In the genomic region with DNA sequence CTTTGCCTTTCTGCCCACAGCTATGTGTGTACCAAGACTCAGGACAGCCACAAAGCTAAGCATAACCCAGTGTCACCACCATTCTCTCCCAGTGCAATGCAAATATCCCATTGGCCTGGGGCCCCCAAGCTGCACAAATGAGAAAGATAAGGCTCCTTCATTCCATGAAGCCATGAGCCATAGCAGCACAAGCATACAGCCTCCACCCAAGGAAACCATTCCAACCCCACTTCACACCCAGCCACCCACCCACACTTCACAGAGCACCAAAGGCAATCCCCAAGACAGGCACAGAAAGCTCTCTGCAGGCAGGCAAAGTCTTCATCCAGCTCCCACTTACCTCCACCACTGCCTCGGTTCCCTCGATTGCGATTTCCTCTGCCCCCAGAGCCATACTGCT, we compare ENCODE assay signal across 14 mouse cellular contexts. TPM values are rescaled to one million over a fixed set of nuclear protein-coding genes. Genes with fewer than 3 reads are reported as not detected.
DNase-seq lines count a peak whose midpoint lies in the region; ATAC-seq and TF ChIP-seq lines count a peak whose summit lies in the region.
"Had no signal": no experiment of that assay in that cellular context is flagged by ENCODE, and none has a peak within 500 bp of the region (broad histone marks: within the 10 kb centered on the region; RNA-seq: fewer than 3 reads in every experiment).

No protein-coding gene starts in this region.

- no peaks in the 10 kb centered on the region for H3K27me3 ChIP-seq in heart, embryonic 11.5 days (ENCODE audit: control insufficient read depth, insufficient read depth, low read length)
- no peaks in the 10 kb centered on the region for H3K27me3 ChIP-seq in liver, embryonic 14.5 days (ENCODE audit: control insufficient read depth, insufficient read depth, low read length)
- no peaks in the 10 kb centered on the region for H3K27me3 ChIP-seq in liver, postnatal 0 days (ENCODE audit: insufficient read depth, low read length)
- H3K27me3 ChIP-seq in E14TG2a.4 (ENCODE audit: insufficient read depth, low read length) = no peaks in the 10 kb centered on the region
- no peaks in the 10 kb centered on the region for H3K27me3 ChIP-seq in embryonic facial prominence, embryonic 13.5 days

- H3K4me2 ChIP-seq in heart, embryonic 11.5 days = no peak overlapping the region
- H3K4me2 ChIP-seq in liver, embryonic 14.5 days (ENCODE audit: low read depth) = no peak overlapping the region
- no peak overlapping the region for H3K4me2 ChIP-seq in liver, postnatal 0 days (ENCODE audit: low read depth, low read length)
- H3K4me2 ChIP-seq in embryonic facial prominence, embryonic 13.5 days = 0 out of 2 replicates have a peak overlapping the region, but pooled peaks have one; percentile 9

- no peak for DNase-seq in heart, adult 9 months (ENCODE audit: low spot score in 2 of 2)
- no peak for DNase-seq in liver, embryonic 14.5 days (ENCODE audit: low read depth in 3 of 3, low spot score in 3 of 3)
- DNase-seq in liver, postnatal 0 days = no peak
- DNase-seq in right cerebral cortex, postnatal 36 days (ENCODE audit: low spot score in 2 of 2) = no peak
- DNase-seq: cerebellum, adult 11 months; heart, adult 11 months; kidney, adult 18-20 months; lung, postnatal 14 days; right cerebral cortex, adult 18-20 months had no signal

- H3K4me1 ChIP-seq in heart, embryonic 11.5 days (ENCODE audit: control insufficient read depth, insufficient read depth, low read length) = peaks cover 11% of the 10 kb centered on the region
- peaks cover 1 to 6% of the 10 kb centered on the region in 2 experiments for H3K4me1 ChIP-seq in liver, embryonic 14.5 days (replicated peaks; ENCODE audit: control insufficient read depth in 2 of 2, insufficient read depth in 2 of 2, low read length in 1 of 2)
- peaks cover 15% of the 10 kb centered on the region for H3K4me1 ChIP-seq in liver, postnatal 0 days (ENCODE audit: insufficient read depth)
- H3K4me1 ChIP-seq in E14TG2a.4 (replicated peaks; ENCODE audit: low read depth, low read length) = peaks cover 82% of the 10 kb centered on the region
- peaks cover 36% of the 10 kb centered on the region for H3K4me1 ChIP-seq in embryonic facial prominence, embryonic 13.5 days

- H3K9ac ChIP-seq in heart, embryonic 11.5 days (ENCODE audit: low read depth, low read length) = no peak overlapping the region
- peak overlapping the region; percentile 3; the same call in 1 of the 2 replicates for H3K9ac ChIP-seq in liver, embryonic 14.5 days (replicated peaks)
- no peak overlapping the region for H3K9ac ChIP-seq in liver, postnatal 0 days (replicated peaks)
- H3K9ac ChIP-seq in embryonic facial prominence, embryonic 13.5 days = peak overlapping the region; percentile 27; the same call in 1 of the 2 replicates

- no peak for ATAC-seq in heart, embryonic 11.5 days (replicated peaks; ENCODE audit: insufficient number of reproducible peaks, low FRiP score, low TSS enrichment)
- no peak for ATAC-seq in liver, embryonic 14.5 days (ENCODE audit: insufficient read depth)
- ATAC-seq in liver, postnatal 0 days = no peak
- no peak for ATAC-seq in embryonic facial prominence, embryonic 13.5 days (ENCODE audit: insufficient number of reproducible peaks, insufficient read depth, low FRiP score, low TSS enrichment, low read depth)
- ATAC-seq: activated CD4-positive, CD25-positive, alpha-beta regulatory T cell, adult 4 months had no signal

- 85% methylated on average over 3 of the region's 3 CpGs for WGBS in heart, embryonic 11.5 days (ENCODE audit: insufficient replicate concordance)
- 78% methylated on average over 3 of the region's 3 CpGs for WGBS in liver, embryonic 14.5 days (ENCODE audit: insufficient replicate concordance)
- WGBS in liver, postnatal 0 days (ENCODE audit: insufficient replicate concordance) = 82% methylated on average over 3 of the region's 3 CpGs
- 93% methylated on average over 3 of the region's 3 CpGs for WGBS in embryonic facial prominence, embryonic 13.5 days

- 0 out of 2 replicates have a peak overlapping the region, but pooled peaks have one; percentile 1 for H3K4me3 ChIP-seq in heart, embryonic 11.5 days (ENCODE audit: low read depth, low read length)
- no peak overlapping the region for H3K4me3 ChIP-seq in liver, embryonic 14.5 days (ENCODE audit: insufficient read depth in 1 of 2, low read depth in 2 of 2, low read length in 2 of 2)
- no peak overlapping the region for H3K4me3 ChIP-seq in liver, postnatal 0 days (ENCODE audit: low read depth, low read length)
- peak overlapping the region; percentile 96 for H3K4me3 ChIP-seq in E14TG2a.4 (replicated peaks; ENCODE audit: low read length)
- no peak overlapping the region for H3K4me3 ChIP-seq in embryonic facial prominence, embryonic 13.5 days
- H3K4me3 ChIP-seq: left cerebral cortex, adult 2 months had no signal

- no peak for TF ChIP-seq CTCF in liver, embryonic 14.5 days (IDR thresholded peaks at IDR 0.05; ENCODE audit: low read depth)
- TF ChIP-seq CTCF in liver, postnatal 0 days (IDR thresholded peaks at IDR 0.05; ENCODE audit: low read depth) = no peak
- no peak for TF ChIP-seq CTCF in E14TG2a.4 (conservative IDR thresholded peaks at IDR 0.05; ENCODE audit: low read length)

- H3K36me3 ChIP-seq in heart, embryonic 11.5 days (ENCODE audit: control insufficient read depth, insufficient read depth, low read length) = peaks cover 60% of the 10 kb centered on the region
- H3K36me3 ChIP-seq in liver, embryonic 14.5 days (replicated peaks; ENCODE audit: control insufficient read depth, insufficient read depth, low read depth) = peaks cover 84% of the 10 kb centered on the region
- peaks cover 81% of the 10 kb centered on the region for H3K36me3 ChIP-seq in liver, postnatal 0 days (replicated peaks; ENCODE audit: insufficient read depth, low read length)
- H3K36me3 ChIP-seq in E14TG2a.4 (ENCODE audit: insufficient read depth, low read length) = peaks cover 85% of the 10 kb centered on the region
- peaks cover 81% of the 10 kb centered on the region for H3K36me3 ChIP-seq in embryonic facial prominence, embryonic 13.5 days

- H3K27ac ChIP-seq in heart, embryonic 11.5 days (ENCODE audit: low read depth, low read length) = no peak overlapping the region
- H3K27ac ChIP-seq in liver, embryonic 14.5 days = no peak overlapping the region
- H3K27ac ChIP-seq in liver, postnatal 0 days (ENCODE audit: low read depth) = no peak overlapping the region
- H3K27ac ChIP-seq in embryonic facial prominence, embryonic 13.5 days = no peak overlapping the region
- H3K27ac ChIP-seq: left cerebral cortex, adult 2 months had no signal

- no peaks in the 10 kb centered on the region for H3K9me3 ChIP-seq in heart, embryonic 11.5 days (replicated peaks; ENCODE audit: control insufficient read depth, low read length)
- H3K9me3 ChIP-seq in liver, embryonic 14.5 days (ENCODE audit: control insufficient read depth, low read length) = no peaks in the 10 kb centered on the region
- no peaks in the 10 kb centered on the region for H3K9me3 ChIP-seq in liver, postnatal 0 days (ENCODE audit: low read length)
- no peaks in the 10 kb centered on the region for H3K9me3 ChIP-seq in E14TG2a.4 (ENCODE audit: low read length)
- H3K9me3 ChIP-seq in embryonic facial prominence, embryonic 13.5 days = no peaks in the 10 kb centered on the region

- TF ChIP-seq EP300 in liver, embryonic 14.5 days (IDR thresholded peaks at IDR 0.05; ENCODE audit: low read depth) = no peak
- TF ChIP-seq EP300 in liver, postnatal 0 days (IDR thresholded peaks at IDR 0.05; ENCODE audit: low read depth) = no peak

RNA-seq across cellular contexts. Expression of gene Hnrnpab, which starts 4.4 kb away (rescaled TPM):
- 362 and 384 TPM in 2 replicates for polyA plus RNA-seq in heart, embryonic 11.5 days (2014; fragmentation: Nextera tagmentation; extraction: Ambion mirVana)
- polyA plus RNA-seq in liver, embryonic 14.5 days (2012; rRNA removed) = 215 and 260 TPM in 2 replicates
- 220 and 252 TPM in 2 replicates for polyA plus RNA-seq in liver, embryonic 14.5 days (2014; fragmentation: Nextera tagmentation; extraction: Ambion mirVana)
- 114 and 130 TPM in 2 replicates for polyA plus RNA-seq in liver, postnatal 0 days (2015; fragmentation: Nextera tagmentation; extraction: Ambion mirVana)
- 458 and 524 TPM in 2 replicates for polyA plus RNA-seq in embryonic facial prominence, embryonic 13.5 days (2015; fragmentation: Nextera tagmentation; extraction: Ambion mirVana)

RNA-seq across cellular contexts. Expression of gene Nhp2, which starts 17.3 kb away (rescaled TPM):
- polyA plus RNA-seq in heart, embryonic 11.5 days (2014; fragmentation: Nextera tagmentation; extraction: Ambion mirVana) = 114 and 131 TPM in 2 replicates
- 64.1 and 78.3 TPM in 2 replicates for polyA plus RNA-seq in liver, embryonic 14.5 days (2012; rRNA removed)
- polyA plus RNA-seq in liver, embryonic 14.5 days (2014; fragmentation: Nextera tagmentation; extraction: Ambion mirVana) = 136 and 144 TPM in 2 replicates
- polyA plus RNA-seq in liver, postnatal 0 days (2015; fragmentation: Nextera tagmentation; extraction: Ambion mirVana) = 70.1 and 76.2 TPM in 2 replicates
- polyA plus RNA-seq in embryonic facial prominence, embryonic 13.5 days (2015; fragmentation: Nextera tagmentation; extraction: Ambion mirVana) = 135 and 151 TPM in 2 replicates

RNA-seq across cellular contexts. Expression of gene Phykpl, which starts 17.7 kb away (rescaled TPM):
- 14.4 and 14.9 TPM in 2 replicates for polyA plus RNA-seq in heart, embryonic 11.5 days (2014; fragmentation: Nextera tagmentation; extraction: Ambion mirVana)
- 7.3 and 10.1 TPM in 2 replicates for polyA plus RNA-seq in liver, embryonic 14.5 days (2012; rRNA removed)
- 10.7 TPM in 2 replicates for polyA plus RNA-seq in liver, embryonic 14.5 days (2014; fragmentation: Nextera tagmentation; extraction: Ambion mirVana)
- 14.5 TPM in 2 replicates for polyA plus RNA-seq in liver, postnatal 0 days (2015; fragmentation: Nextera tagmentation; extraction: Ambion mirVana)
- 19.0 and 21.3 TPM in 2 replicates for polyA plus RNA-seq in embryonic facial prominence, embryonic 13.5 days (2015; fragmentation: Nextera tagmentation; extraction: Ambion mirVana)

RNA-seq across cellular contexts. Expression of gene Rmnd5b, which starts 33.4 kb away (rescaled TPM):
- polyA plus RNA-seq in heart, embryonic 11.5 days (2014; fragmentation: Nextera tagmentation; extraction: Ambion mirVana) = 29.7 and 32.2 TPM in 2 replicates
- 15.2 and 15.6 TPM in 2 replicates for polyA plus RNA-seq in liver, embryonic 14.5 days (2012; rRNA removed)
- polyA plus RNA-seq in liver, embryonic 14.5 days (2014; fragmentation: Nextera tagmentation; extraction: Ambion mirVana) = 19.0 and 20.5 TPM in 2 replicates
- polyA plus RNA-seq in liver, postnatal 0 days (2015; fragmentation: Nextera tagmentation; extraction: Ambion mirVana) = 13.0 and 16.0 TPM in 2 replicates
- polyA plus RNA-seq in embryonic facial prominence, embryonic 13.5 days (2015; fragmentation: Nextera tagmentation; extraction: Ambion mirVana) = 49.3 and 49.9 TPM in 2 replicates

RNA-seq across cellular contexts. Expression of gene N4bp3, which starts 48.4 kb away (rescaled TPM):
- polyA plus RNA-seq in heart, embryonic 11.5 days (2014; fragmentation: Nextera tagmentation; extraction: Ambion mirVana) = 4.2 and 6.4 TPM in 2 replicates
- 1.2 TPM in 2 replicates for polyA plus RNA-seq in liver, embryonic 14.5 days (2012; rRNA removed)
- polyA plus RNA-seq in liver, embryonic 14.5 days (2014; fragmentation: Nextera tagmentation; extraction: Ambion mirVana) = 1.7 and 1.8 TPM in 2 replicates
- 2.4 and 2.8 TPM in 2 replicates for polyA plus RNA-seq in liver, postnatal 0 days (2015; fragmentation: Nextera tagmentation; extraction: Ambion mirVana)
- polyA plus RNA-seq in embryonic facial prominence, embryonic 13.5 days (2015; fragmentation: Nextera tagmentation; extraction: Ambion mirVana) = 19.0 and 21.2 TPM in 2 replicates

Comparison
In these comparisons a context has a peak if more than half of its experiments do, and no peak if none do; other contexts are left out.
1. H3K9ac ChIP-seq: peak in liver, embryonic 14.5 days (single experiment) and embryonic facial prominence, embryonic 13.5 days (single experiment); none in heart, embryonic 11.5 days (single experiment) and liver, postnatal 0 days (single experiment).
2. H3K4me3 ChIP-seq: peak in heart, embryonic 11.5 days (single experiment) and E14TG2a.4 (single experiment); none in liver, embryonic 14.5 days (0 of 2), liver, postnatal 0 days (single experiment) and embryonic facial prominence, embryonic 13.5 days (single experiment).